Mouse (Mus musculus) testis, postnatal 14 days (tissue): ENCODE measurements around the gene Flywch1.

ENCODE experiments used
- DNase-seq: peaks from one replicate; pipeline ENCODE4 v3.0.0; 2021; ENCODE audit warnings: low spot score

Gene Flywch1

GRCm38 (mm10) chr17:23704741-23705140 lies 66.7 kb downstream of the Flywch1 start:
- DNase-seq = no peak

GRCm38 (mm10) chr17:23703301-23703700 lies 68.1 kb downstream of the Flywch1 start:
- DNase-seq = no peak
